Mouse (Mus musculus): ENCODE measurements around the gene Stx16. TPM values are rescaled to one million over a fixed set of nuclear protein-coding genes. Genes with fewer than 3 reads are reported as not detected.

Gene Stx16
- 10 to 100 TPM; 40.2 to 42.7 TPM for total RNA-seq (2021)
- long read RNA-seq, partial matches to known transcripts, result 2 of 7 reads
- long read RNA-seq, other reads (novel, unspliced or antisense), result 5 of 7 reads

DNA sequence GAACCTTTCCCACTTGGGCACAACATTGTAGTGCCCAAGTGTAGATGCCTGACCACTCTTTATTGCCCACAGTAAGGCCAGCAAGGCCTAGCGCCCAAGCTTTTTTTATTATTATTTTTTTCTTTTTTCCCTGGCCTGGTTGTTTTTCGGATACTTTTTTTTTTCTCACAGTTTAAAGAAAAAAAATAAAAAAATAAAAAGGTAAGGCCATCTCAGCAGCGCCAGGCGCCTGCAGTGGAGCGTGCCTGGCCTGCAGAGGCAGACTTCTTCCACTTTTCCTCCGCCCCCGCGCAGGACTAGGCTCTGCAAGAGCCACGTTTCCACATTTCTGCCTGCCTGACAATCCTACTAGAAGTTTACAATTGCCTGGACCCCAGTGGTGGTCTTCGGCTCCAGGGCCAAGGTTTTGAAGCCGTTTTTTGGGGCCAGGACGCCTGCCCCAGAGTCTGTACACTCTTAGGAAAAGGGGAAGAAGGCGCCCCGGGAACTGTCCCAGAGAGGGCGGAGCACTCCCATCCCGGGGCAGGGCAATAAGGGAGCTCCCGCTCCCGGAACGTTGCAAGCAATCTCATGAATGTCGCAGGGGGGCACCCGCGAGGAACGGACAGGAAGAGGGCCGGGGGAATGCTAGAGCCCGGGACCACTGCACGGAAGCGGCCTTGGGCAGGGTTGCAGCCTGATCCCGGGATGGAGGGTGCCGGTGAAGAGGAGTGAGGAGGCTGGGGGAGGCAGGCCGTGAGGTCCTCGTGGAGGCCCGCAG lies at the start of gene Stx16:
Gene Stx16, plus strand, starts transcription at position 636 of the 760 bp plus-strand sequence.
- peak; percentile 96 to 97 for DNase-seq (ENCODE audit: low spot score in 2 of 2)

DNA sequence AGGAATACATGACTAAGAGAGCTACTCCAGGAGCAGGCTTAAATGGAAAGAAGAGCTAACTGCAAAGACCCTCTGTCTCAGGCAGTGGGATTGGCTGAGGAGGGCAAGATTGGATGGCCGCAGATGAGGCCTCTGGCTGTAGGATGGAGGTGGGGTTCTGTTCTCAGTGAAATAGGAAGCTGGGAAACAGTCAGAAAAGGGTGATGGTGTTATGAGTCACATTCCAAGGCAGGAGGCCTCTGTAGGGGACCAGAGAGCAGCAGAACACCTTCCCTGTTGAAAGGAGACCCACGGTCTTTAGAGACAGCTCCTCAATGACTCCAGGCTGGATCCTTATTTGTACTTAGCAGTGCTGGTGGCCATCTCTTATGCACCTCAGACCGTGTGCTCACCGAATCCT lies 49.7 kb upstream of the Stx16 start:
- no peak for DNase-seq (ENCODE audit: low spot score in 2 of 2)

DNA sequence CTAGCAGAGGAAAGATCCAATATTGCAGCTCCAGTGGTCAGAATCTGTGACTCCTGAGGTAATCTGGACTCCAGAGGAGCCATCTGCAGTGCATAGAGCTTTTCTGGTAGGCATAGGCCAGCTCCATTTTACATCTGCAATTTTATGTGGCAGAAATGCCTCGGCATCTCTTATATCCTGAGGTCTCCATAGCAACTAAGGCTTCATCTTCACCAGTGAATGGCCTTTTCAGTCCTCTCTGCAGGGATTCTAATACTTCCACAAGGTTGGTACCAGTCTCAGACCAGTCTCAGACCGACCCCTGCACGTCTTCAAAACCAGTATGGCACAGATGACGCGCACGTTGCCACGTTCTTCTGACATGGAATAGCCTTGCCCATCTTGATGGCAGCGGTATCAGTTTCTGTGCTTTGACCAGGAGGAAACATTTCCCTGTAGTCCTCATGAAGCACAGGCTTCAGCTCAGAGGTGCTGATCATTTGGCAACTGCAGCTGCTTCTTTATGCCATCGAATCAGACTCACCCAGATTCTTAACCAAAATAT lies 42.8 kb upstream of the Stx16 start:
- no peak for DNase-seq (ENCODE audit: low spot score in 2 of 2)

DNA sequence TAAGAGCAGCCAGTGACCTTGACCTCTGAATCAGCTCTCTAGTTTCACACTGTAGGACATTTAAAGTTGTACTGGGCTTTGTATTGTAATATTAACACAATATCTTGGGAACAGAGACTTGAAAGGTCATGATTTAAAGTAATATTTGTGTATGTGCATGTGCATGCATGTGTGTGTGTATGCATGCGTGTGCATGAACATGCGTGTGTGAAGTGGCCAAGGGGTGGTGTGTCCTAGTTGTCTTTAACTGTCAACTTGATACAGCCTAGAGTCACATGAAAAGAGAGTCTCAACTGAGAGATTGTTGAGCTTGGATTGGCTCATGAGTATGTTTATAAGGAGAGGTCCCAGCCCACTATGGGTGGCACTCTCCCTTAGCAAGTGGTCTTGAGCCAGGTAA lies 28.5 kb upstream of the Stx16 start:
- no peak for DNase-seq (ENCODE audit: low spot score in 2 of 2)

- no peak for DNase-seq (ENCODE audit: low spot score in 2 of 2)
Measured at GRCm38 (mm10) chr2:174049481-174050338, 26.4 kb upstream of the Stx16 start.

DNA sequence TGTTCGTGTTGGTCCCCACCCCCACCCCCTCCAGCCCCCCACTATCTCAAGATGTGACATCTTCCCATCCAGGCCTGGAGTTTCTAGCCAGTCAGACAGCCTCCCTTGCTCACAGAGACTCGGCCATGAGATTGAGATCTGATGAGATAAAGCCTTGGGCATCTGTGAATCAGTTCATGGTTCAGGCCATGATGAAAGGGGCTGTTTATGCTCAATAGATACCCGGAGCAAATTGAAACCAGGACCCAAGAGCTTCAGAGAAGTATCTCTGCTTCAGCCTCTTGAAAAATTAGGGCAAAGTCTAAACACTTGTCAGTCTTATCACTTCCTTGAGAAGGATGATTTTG lies 25.8 kb upstream of the Stx16 start:
- no peak for DNase-seq (ENCODE audit: low spot score in 2 of 2)

- no peak for DNase-seq (ENCODE audit: low spot score in 2 of 2)
Measured at GRCm38 (mm10) chr2:174051081-174051481, 25.0 kb upstream of the Stx16 start.

DNA sequence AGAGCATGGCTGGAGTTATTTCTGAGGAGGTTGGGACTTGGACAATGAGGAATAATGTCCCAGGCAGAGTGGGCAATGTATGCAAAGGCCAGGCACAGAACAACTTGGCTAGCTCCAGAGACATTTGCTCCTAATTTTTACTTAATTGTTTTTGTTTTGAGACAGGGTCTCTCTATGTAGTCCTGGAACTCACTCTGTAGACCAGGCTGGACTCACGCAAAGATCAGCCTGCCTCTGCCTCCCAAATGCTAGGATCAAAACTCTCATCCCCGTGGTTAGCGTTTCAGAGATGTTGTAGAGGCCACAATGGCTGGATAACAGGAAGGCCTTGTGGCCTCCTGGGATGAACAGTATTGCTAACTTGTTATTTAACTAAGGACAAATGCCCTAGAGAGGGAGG lies 21.6 kb upstream of the Stx16 start:
- no peak for DNase-seq (ENCODE audit: low spot score in 2 of 2)

DNA sequence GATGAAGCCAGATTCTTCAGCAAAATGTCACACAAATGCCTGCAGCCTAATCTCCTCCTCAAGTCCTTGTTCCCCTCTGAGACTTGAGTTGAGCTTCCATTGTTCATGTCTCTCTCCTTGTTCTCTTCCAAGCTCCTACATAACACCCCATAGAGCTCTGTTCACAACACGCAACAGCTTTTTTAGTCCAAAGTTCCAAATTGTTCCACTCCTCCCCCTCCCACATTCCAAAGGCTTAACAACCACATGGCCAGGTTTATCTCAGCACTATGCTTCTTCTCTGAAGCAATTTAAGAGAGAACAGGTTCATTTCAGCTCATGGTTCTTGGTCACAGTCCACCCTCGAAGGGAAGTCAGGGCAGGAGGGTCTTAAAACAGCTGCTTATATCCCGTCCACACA lies 18.4 kb upstream of the Stx16 start:
- DNase-seq (ENCODE audit: low spot score in 2 of 2), result no peak

DNA sequence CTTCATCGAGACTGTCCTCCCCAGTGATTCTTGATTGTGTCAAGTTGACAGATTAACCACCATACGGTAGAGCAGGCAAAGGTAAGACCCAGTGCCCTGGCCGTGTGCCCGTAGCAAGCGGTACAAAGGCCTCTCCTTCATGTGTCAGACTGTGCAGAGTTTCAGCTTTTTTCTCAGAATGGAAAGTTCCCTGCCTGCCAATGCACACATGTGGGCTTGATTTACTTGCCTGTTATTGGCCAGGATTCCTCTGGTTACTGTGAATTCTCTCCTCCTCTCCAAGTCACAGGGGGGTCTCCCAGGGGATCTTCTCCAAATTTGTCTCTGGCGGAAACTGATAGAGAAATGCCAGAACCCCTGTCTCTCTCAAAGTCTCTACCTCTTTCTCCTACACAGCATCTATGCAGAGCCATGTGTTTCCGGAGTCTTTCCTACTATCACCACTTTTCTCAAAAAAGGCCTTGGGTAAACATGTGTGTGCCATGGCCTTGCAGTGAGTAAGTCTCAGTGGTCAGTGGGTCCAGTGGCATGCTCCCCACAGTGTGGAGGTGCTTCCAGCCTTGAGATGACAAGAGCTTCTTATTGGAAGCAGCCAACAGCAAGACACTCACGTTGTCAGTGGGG lies 17.7 kb upstream of the Stx16 start:
- no peak for DNase-seq (ENCODE audit: low spot score in 2 of 2)

GRCm38 (mm10) chr2:174059591-174060385 lies 16.3 kb upstream of the Stx16 start:
- DNase-seq (ENCODE audit: low spot score in 2 of 2), result peak in 1 of 2 experiments; percentile 0

DNA sequence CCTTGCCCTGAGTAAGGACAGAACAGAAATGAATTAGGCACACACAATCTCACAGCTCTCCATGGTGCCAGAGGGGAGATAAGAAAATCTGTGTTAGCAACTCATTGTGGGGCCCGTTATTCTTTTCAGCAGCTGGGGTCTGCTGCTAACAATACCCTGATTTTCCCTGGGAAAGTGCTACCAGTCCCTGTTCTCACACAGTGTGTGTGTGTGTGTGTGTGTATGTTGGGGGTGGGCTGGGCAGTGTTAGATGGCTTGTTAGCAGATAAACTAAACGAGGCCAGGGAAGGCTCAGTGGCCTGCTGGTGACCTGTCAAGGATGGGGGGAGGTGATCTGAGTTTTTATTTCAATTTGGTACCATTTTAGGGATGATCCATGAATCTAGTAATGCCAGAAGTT lies 14.9 kb upstream of the Stx16 start:
- no peak for DNase-seq (ENCODE audit: low spot score in 2 of 2)

- no peak for DNase-seq (ENCODE audit: low spot score in 2 of 2)
Measured at GRCm38 (mm10) chr2:174063074-174063473, 13.0 kb upstream of the Stx16 start.

GRCm38 (mm10) chr2:174063527-174064211 lies 12.4 kb upstream of the Stx16 start:
- no peak for DNase-seq (ENCODE audit: low spot score in 2 of 2)

GRCm38 (mm10) chr2:174067793-174068419 lies 8.2 kb upstream of the Stx16 start:
- no peak for DNase-seq (ENCODE audit: low spot score in 2 of 2)

DNA sequence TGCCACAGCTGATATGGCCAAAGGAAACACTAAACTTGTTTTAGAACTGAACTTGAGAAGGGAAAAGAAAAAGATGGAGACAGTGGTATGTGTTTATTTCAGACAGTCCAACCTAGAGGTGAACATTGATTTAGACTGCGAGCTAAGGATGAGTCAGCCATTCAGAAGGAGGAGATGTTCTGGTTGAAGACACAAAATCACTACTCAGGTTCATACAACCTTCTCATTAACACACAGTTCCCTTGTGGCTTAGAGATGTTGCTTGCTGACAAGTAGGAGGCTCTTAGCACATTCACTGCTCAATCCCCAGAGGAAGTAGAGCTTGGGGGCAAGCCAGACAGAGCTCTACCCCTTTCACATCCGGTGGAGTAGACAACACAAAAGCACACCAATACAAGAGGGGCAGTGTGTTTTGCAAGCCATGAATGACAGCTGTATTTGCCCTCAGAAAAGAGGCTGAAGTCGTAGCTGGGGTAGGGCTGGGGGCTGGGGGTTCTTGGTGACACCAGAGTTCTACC lies 6.5 kb upstream of the Stx16 start:
- no peak for DNase-seq (ENCODE audit: low spot score in 2 of 2)

- no peak for DNase-seq (ENCODE audit: low spot score in 2 of 2)
Measured at GRCm38 (mm10) chr2:174071406-174071805, 4.7 kb upstream of the Stx16 start.

GRCm38 (mm10) chr2:174073156-174073790 lies 2.8 kb upstream of the Stx16 start:
- DNase-seq (ENCODE audit: low spot score in 2 of 2), result no peak

GRCm38 (mm10) chr2:174074621-174075020 lies 1.5 kb upstream of the Stx16 start:
- DNase-seq (ENCODE audit: low spot score in 2 of 2), result peak in 1 of 2 experiments; percentile 46
